Mouse (Mus musculus) hindbrain, postnatal 0 days (tissue): ENCODE measurements around the gene Ino80e. TPM values are rescaled to one million over a fixed set of nuclear protein-coding genes. Genes with fewer than 3 reads are reported as not detected.

Source experiments
- ATAC-seq: fragments of 200-750 bp; cut with Nextera tagmentation; 2 replicates; pipeline ENCODE4 v1.8.0; 2017; ENCODE audit warnings: mild to moderate bottlenecking, moderate TSS enrichment, moderate library complexity
- DNase-seq: peaks from one replicate; pipeline ENCODE4 v3.0.0-alpha.2; 2015; ENCODE audit warnings: low spot score
- H3K27ac ChIP-seq: fragments of 300-500 bp; sonication (generic); 2 replicates; pipeline ENCODE4 v1.5.1; 2014; ENCODE audit warnings: mild to moderate bottlenecking
- H3K27me3 ChIP-seq: fragments of 300-500 bp; sonication (generic); 2 replicates; pipeline ENCODE4 v1.6.1; 2014; ENCODE audit warnings: low read length, mixed read lengths; ENCODE audit not compliant: insufficient read depth
- H3K36me3 ChIP-seq: fragments of 300-500 bp; sonication (generic); 2 replicates; pipeline ENCODE4 v1.6.1; 2014; ENCODE audit warnings: low read length, mixed read lengths; ENCODE audit not compliant: insufficient read depth
- H3K4me1 ChIP-seq: fragments of 300-500 bp; sonication (generic); 2 replicates; pipeline ENCODE4 v1.6.1; 2014; ENCODE audit warnings: antibody characterized with exemption, low read length, mixed read lengths; ENCODE audit not compliant: insufficient read depth
- H3K4me2 ChIP-seq: fragments of 300-500 bp; sonication (generic); 2 replicates; pipeline ENCODE4 v1.6.1; 2014; ENCODE audit warnings: low read depth, mild to moderate bottlenecking, low read length, moderate library complexity, mixed read lengths
- H3K4me3 ChIP-seq: fragments of 300-500 bp; sonication (generic); 2 replicates; pipeline ENCODE4 v1.5.1; 2014; ENCODE audit warnings: low read length
- H3K9ac ChIP-seq: fragments of 300-500 bp; sonication (generic); replicated peaks from 2 replicates; pipeline ENCODE4 v1.6.1; 2014; ENCODE audit warnings: mild to moderate bottlenecking, low read length, moderate library complexity, mixed read lengths
- H3K9me3 ChIP-seq: fragments of 300-500 bp; sonication (generic); 2 replicates; pipeline ENCODE4 v1.6.1; 2016; ENCODE audit warnings: low read length, mixed read lengths
- CTCF ChIP-seq: IDR thresholded peaks from 2 replicates; pipeline ENCODE4 v1.5.1; 2016; ENCODE audit warnings: antibody characterized with exemption, control low read depth, low read depth
- WGBS: fragments of 180-500 bp; shearing (Covaris S2); extraction: QIAGEN DNeasy Blood & Tissue Kit; methylation state at CpG from one replicate; pipeline ENCODE4 v1.1.7; 2014; 5-methylcytosine and 5-hydroxymethylcytosine counted together
- polyA plus RNA-seq: library from polyadenylated mRNA; unstranded; fragments of >200 nt; fragmentation: Nextera tagmentation; extraction: Ambion mirVana; gene quantifications from 2 replicates; pipeline ENCODE4 v1.2.1, GENCODE M21; 2015
- total RNA-seq: library from RNA; depleted of rRNA; stranded (reverse); fragments of >200 nt; gene quantifications from 2 replicates; pipeline ENCODE4 v1.2.3, GENCODE M21; 2014

The Ino80e gene
- total and polyA plus RNA-seq, 2 experiments from 2014 or later, result 66.9 to 85.5 TPM

DNA sequence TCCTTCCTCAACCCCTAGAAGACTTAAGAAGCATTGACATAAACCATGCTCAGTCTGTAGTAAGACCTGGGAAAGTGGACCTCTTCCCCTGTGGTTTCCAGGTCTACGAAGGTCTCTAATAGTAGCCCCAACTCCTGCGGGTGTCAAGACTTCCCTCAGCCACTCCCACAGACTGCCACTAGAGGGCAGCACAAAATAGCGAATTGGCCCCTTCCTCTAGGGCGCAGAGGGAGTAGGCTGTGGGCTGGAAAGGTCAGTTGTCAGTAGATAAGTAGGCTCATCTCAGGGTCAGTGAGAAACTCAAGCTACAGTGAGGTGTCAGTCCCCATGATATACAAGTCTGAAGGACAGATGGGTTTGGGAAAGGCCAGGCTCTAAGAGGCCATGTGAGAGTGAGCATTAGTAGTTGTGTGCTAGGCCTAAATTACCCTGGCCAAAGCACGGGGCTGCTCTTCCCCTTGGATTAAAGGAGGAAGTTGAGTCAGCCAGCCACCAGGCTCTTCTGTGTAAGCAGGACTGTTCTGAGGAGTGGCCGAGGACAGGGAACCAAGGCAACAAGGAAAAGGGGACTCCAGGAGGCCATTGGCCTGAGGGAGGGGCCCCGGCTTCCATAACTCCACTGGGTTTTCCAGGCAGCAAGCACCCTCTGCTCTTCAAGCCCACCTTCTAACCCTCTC lies 40.2 kb downstream of the Ino80e start:
- ATAC-seq, result 0 out of 2 replicates have a peak, but pooled peaks have one; percentile 18
- WGBS, result 25% methylated on average over 7 of the region's 7 CpGs

GRCm38 (mm10) chr7:126818818-126819217 lies 43.4 kb downstream of the Ino80e start:
- 32% methylated on average over 1 of the region's 1 CpGs for WGBS

More for the DNA sequence above, 40.2 kb downstream of the Ino80e start:
- DNase-seq, result peak; percentile 88
- Histone ChIP-seq H3K4me3 (peak overlapping the region; percentile 57; the same call in 1 of the 2 replicates), H3K4me2 (peak overlapping the region; percentile 55), H3K9ac (peak overlapping the region; percentile 77; the same call in 1 of the 2 replicates), H3K27ac (peak overlapping the region; percentile 86; the same call in 1 of the 2 replicates), H3K9me3 (no peaks in the 10 kb centered on the region), H3K4me1 (peaks cover 23% of the 10 kb centered on the region), H3K36me3 (no peaks in the 10 kb centered on the region), H3K27me3 (no peaks in the 10 kb centered on the region)
- TF ChIP-seq CTCF, result peak; percentile 98

DNA sequence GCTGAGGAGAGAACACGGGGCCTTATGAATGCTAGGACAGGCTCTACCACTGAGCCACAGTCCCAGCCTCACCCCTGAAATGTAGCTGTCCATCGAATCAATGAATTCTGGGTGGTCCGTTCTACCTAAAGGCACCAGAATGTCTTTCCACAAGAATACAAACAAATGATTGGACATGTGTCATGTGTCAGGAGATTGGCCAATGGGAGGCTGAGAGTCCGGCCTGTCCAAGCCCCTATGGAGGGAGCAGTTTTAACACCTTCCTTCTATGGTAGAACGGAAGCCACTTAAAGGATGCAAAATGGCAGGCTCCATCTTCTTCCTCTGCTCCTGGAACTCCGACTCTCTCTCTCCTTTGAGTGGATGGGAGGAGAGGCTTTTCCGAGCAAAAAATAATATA lies 44.6 kb downstream of the Ino80e start:
- ATAC-seq (no peak), DNase-seq (no peak)
- Histone ChIP-seq H3K4me1 (peaks cover 14% of the 10 kb centered on the region), H3K4me2 (no peak overlapping the region), H3K36me3 (no peaks in the 10 kb centered on the region), H3K27me3 (no peaks in the 10 kb centered on the region), H3K4me3 (no peak overlapping the region), H3K9ac (no peak overlapping the region), H3K27ac (no peak overlapping the region), H3K9me3 (no peaks in the 10 kb centered on the region)
- 89% methylated on average over 7 of the region's 7 CpGs for whole genome bisulfite sequencing
- TF ChIP-seq CTCF, result no peak

More at GRCm38 (mm10) chr7:126818818-126819217, 43.4 kb downstream of the Ino80e start:
- 0 out of 2 replicates have a peak, but pooled peaks have one; percentile 23 for TF ChIP-seq CTCF
- Histone ChIP-seq H3K4me3 (no peak overlapping the region), H3K27me3 (no peaks in the 10 kb centered on the region), H3K9me3 (no peaks in the 10 kb centered on the region), H3K9ac (no peak overlapping the region), H3K36me3 (no peaks in the 10 kb centered on the region), H3K4me2 (no peak overlapping the region), H3K27ac (no peak overlapping the region), H3K4me1 (peaks cover 11% of the 10 kb centered on the region)
- ATAC-seq, result no peak
- no peak for DNase-seq

GRCm38 (mm10) chr7:126816494-126816893 lies 45.7 kb downstream of the Ino80e start:
- no peak for TF ChIP-seq CTCF
- Histone ChIP-seq H3K4me3 (no peak overlapping the region), H3K4me2 (no peak overlapping the region), H3K27me3 (no peaks in the 10 kb centered on the region), H3K4me1 (peaks cover 7% of the 10 kb centered on the region; the same call in 1 of the 2 replicates), H3K36me3 (no peaks in the 10 kb centered on the region), H3K9ac (no peak overlapping the region), H3K9me3 (no peaks in the 10 kb centered on the region), H3K27ac (no peak overlapping the region)
- 73% methylated on average over 8 of the region's 8 CpGs for WGBS
- no peak for DNase-seq
- ATAC-seq, result no peak

- no peak overlapping the region for H3K27ac ChIP-seq
- H3K27me3 ChIP-seq, result no peaks in the 10 kb centered on the region
- H3K4me2 ChIP-seq, result no peak overlapping the region
- no peaks in the 10 kb centered on the region for H3K36me3 ChIP-seq
- DNase-seq, result no peak
- H3K9me3 ChIP-seq, result no peaks in the 10 kb centered on the region
- no peak overlapping the region for H3K4me3 ChIP-seq
- peaks cover 7% of the 10 kb centered on the region; the same call in 1 of the 2 replicates for H3K4me1 ChIP-seq
- TF ChIP-seq CTCF, result no peak
- no peak overlapping the region for H3K9ac ChIP-seq
- 37% methylated on average over 8 of the region's 8 CpGs for WGBS
- no peak for ATAC-seq
Measured at GRCm38 (mm10) chr7:126815726-126816222, 46.4 kb downstream of the Ino80e start.

DNA sequence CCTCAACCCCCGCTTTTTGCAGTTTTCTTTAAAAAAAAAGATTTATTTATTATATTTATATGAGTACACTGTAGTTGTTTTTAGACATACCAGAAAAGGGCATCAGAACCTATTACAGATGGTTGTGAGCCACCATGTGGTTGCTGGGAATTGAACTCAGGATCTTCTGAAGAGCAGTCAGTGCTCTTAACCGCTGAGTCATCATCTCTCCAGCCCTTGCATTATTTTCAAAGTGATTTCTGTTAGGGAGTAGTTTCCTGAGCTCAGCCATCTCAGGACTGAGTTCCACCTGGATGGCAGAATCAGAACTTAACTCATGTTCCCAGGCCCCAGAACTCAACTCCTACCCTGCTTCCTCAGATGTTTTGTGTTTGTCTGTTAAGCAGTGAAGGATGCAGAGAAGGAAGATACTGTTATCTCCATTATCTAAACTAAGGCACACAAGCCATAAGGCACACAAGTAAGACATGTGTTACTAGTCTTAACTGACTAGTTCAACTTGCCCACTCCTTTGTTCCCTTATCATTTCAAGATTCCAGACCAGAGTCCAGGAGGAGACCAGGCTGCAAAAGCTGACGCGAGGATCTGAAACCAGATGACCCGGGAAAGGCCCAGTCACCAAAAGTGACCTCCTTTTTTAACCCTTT lies 52.3 kb downstream of the Ino80e start:
- Histone ChIP-seq H3K27me3 (no peaks in the 10 kb centered on the region), H3K27ac (peak overlapping the region; percentile 64; the same call in 1 of the 2 replicates), H3K4me3 (no peak overlapping the region), H3K4me2 (peak overlapping the region; percentile 67), H3K9ac (peak overlapping the region; percentile 56; the same call in 1 of the 2 replicates), H3K36me3 (no peaks in the 10 kb centered on the region), H3K4me1 (peaks cover 7% of the 10 kb centered on the region; the same call in 1 of the 2 replicates), H3K9me3 (no peaks in the 10 kb centered on the region)
- ATAC-seq, result no peak
- 61% methylated on average over 5 of the region's 5 CpGs for WGBS
- no peak for DNase-seq
- no peak for TF ChIP-seq CTCF
